Mouse (Mus musculus): ENCODE data around the gene Evl.

Gene Evl

DNA sequence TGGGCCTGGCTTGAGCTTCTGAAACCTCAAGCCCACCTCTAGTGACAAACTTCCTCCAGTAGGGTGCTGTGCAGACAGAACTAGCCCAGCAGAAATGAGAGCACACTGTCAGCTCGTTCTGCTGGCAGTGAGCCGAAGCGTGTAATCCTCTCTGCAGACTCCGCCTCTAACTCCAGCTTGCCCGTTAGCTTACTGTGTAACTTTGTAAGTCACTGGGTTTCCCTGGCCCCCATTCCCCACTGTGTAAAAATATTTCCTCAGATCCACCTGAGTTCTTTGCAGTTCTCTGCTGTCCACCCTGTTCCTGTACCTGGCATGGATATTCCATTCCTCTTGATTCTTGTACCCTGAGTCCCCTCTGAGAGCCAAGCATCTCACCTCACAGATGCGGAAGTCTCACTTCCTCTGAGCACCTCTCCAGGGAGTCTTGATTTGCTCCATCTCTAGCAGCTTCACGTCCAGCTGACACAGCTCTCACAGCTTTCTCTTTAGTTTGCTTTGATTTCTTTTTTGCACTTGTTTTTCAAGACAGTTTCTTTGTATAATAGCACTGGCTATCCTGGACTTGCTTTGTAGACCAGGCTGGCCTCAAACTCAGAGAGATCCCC, 96.6 kb downstream of the Evl start:
- no peak for DNase-seq (ENCODE audit: low read depth, low spot score)

DNA sequence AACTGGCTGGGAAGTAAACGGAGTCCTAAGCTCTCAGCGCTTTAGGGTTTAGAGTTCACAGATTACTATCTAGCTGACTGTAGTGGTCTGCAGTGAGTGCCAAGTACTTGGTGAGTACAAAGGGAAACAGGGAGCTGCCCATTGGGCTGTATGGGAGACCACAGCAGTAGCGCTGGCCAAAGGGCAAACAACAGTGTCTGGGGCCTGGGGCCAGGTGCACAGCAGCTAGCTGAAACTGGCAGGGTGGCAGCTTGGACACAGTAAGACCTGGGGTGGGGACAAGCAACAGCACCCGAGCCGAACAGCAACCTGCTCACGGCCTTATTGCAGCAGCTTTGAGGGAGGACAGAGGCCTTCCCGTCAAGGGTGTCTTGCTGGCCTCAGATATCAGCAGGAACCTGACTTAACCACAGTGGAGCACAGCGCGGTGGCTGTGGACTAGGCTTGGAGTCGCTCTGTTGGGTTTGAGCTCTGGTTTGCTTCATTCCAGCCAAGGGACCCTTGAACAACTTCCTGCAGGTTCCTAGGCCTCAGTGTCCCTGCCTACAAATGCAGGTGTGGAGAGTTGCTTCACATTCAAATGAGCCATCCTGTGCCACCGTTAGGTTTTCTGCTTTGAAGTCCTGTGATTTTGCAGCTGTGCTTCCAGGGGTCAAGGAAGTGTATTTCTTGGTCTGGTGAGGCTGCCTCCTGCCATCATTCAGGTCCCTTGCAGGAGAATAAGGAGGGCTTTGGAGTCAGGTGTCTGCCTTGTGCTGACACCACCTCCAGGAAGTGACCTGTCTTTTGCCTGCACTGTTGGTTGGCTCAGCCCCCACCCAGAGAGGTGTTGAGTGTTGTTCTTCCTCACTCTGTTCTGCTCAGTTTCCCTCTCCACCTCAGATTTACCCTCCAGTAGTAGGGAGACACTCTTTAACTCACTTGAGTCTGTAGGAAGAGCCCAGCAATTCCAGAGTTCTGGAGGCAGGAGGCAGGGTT, 99.1 kb downstream of the Evl start:
- DNase-seq (ENCODE audit: low read depth, low spot score): no peak

DNA sequence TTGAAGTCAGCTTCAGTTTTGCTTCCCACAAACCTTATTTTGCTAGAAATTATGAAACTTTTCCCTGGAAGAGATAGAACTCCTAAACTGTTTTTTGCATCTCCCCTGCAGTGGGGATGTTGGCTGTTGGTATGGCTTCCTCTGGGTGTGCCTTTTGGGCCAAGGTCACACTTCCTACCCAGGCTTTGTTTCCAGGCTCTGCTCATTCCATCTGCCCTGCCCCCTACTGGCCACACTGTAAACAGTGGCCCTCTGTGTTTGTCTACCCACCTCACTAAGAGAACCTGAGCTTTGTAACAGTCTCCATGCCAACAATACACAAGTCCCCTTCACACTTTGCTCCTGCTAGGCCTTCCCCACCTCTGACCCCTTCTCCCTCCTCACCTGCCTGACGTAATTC, 102.8 kb downstream of the Evl start:
- DNase-seq (ENCODE audit: low read depth, low spot score): no peak

DNA sequence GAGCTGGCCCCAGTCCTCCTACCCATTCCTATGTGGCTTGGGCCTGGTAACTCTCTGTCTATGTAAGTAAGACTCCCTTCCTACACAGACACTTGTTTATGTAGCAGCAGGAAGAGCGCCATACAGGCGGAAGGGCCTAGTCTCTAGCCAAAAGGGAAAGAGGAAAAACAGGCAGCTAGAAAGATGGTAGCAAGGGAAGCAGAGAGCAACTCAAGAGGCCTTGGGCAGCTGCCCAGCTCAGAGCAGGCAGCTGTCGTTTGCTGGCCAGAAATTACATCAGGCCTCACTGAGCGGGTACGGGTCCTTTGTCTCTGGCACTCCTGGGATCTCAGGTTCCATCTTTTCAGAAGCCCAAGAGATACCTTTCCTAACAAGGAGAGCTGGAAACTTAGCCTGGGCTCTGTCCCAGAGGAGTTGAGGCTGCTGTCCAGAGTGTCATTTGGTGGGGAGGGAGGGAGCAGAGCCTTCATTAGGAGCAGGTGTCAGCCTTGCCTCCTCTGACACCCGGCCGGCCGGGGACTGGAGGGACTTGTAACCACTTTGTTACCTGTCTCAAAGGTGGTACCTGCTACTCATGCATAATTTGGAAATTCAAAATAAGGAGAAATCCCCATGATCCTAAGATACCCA, 114.2 kb downstream of the Evl start:
- DNase-seq (ENCODE audit: low read depth, low spot score): peak; percentile 16

DNA sequence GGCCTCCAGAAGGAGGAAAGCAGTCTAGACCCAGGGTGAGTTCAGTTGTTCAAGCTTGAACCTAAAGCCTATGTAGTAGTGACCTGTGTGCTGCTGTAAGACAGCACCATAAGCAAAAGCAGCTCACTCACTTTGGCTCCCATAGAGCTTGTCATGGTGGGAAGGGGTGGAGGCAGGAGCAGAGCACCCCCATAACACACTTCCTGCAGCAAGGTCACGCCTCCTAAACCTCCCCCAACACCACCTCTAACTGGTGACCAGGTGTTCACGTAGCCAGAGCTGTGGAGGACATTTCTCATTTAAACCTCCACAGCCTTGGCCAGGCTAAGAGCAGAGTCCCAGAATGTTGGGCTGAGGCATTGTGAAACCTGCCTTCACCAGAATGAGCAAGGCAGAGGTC, 117.0 kb downstream of the Evl start:
- no peak for DNase-seq (ENCODE audit: low read depth, low spot score)

DNA sequence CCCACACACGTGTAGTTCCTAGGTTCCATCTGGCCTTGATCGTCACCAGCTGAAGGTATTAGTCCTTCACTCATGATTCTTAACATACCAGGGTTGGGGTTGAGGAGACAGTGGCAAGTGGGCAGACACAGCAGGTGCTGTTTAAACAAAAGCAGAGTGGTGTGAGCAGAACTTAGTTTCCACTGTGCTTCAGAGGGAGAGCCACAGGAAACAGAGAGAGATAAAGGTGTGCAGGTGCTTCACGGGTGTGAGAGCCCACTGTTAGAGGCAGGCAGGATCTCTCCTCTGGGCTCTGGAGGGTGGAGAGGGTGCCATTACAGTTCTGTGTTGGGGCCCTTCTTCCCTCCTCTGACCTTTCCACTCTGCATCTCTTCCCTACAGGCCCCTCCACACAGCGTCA, 118.4 kb downstream of the Evl start:
- no peak for DNase-seq (ENCODE audit: low read depth, low spot score)

DNA sequence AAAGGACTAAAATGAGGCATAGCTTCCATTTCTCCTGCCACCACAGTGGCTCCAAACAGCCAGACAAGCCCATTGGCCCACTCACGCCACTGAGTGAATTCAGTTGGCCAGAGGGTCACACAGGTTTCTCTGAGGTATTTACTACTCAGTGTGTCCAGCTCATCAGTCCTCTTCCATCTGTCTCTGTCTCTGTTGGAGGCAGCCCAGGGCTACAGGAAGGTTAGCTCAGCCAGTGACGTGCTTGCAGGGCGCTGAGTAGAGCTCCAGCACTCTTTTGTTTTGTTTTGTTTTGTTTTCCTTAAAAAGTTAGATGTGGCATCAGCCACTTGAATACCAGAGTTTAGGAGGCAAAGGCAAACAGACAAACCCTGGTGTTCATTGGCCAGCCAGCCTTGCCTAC, 119.0 kb downstream of the Evl start:
- no peak for DNase-seq (ENCODE audit: low read depth, low spot score)

DNA sequence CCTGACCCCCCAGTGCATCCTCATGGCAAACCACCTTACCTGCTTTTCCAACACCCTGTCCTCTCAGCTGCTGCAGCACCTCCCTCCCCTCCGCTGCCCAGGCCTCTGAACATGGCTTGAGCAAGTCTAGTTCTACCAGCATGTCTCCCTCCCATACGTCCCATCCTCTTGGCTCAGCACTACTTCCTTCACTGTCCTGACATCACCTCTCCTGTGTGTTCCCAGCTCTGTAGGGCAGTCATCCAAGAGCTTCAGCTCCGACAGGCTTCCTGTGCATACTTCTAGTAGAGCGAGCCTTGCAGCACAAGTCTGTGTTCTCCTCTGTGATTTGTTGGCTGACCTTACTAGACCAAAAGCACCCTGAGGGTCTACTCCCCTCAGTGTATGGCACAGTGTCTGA, 120.0 kb downstream of the Evl start:
- no peak for DNase-seq (ENCODE audit: low read depth, low spot score)

DNA sequence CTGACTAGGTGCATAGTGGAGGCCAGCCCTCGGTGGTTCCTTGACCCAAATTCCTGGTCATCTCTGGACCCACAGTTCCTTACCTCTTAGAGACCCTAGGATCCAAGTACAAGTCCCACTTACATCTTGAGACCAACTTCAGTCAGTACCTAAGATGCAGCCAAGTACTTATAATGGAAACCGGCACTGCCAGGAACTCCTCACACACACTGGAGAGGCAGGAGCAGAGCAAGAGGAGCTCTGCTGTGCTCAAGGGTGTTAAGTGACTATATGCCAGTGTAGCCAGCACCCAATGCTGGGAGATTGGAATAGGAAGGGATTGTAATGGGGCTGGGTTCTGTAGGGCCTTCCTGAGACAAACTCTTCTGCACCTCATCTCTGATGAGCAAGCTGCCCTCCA, 120.4 kb downstream of the Evl start:
- no peak for DNase-seq (ENCODE audit: low read depth, low spot score)

DNA sequence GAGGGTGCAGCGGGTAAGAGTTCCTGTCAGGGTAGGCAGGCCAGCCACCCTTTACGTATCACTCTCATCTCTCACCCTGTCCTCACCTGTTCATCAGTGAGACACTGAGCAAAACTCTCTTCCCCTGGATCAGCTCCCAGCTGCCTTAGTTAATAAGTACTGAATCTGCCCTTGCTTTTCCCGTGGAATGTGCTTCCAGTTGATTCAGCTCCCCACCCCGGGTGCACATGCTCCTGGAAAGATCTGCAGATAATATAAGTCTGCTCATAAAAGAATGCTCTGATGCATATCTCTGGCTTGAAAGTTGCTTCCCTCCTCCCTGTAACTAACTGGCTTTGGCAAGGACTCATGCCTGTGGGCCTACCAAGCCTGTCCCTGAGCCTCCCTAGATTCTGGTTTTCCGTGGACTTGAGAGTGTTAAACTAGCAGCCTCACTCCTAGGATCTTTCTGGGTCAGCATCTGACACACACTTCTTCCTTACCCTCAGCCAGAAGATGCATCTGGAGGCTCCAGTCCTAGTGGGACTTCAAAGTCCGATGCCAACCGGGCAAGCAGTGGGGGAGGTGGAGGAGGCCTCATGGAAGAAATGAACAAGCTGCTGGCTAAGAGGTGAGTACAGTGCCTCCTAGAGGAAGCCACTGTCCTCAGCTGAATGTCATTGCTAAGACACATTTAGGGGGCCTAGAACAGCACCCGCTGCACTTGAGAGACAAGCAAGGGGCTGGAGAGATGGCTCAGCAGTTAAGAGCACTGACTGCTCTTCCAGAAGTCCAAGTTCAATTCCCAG, 121.3 kb downstream of the Evl start:
- DNase-seq (ENCODE audit: low read depth, low spot score): no peak

DNA sequence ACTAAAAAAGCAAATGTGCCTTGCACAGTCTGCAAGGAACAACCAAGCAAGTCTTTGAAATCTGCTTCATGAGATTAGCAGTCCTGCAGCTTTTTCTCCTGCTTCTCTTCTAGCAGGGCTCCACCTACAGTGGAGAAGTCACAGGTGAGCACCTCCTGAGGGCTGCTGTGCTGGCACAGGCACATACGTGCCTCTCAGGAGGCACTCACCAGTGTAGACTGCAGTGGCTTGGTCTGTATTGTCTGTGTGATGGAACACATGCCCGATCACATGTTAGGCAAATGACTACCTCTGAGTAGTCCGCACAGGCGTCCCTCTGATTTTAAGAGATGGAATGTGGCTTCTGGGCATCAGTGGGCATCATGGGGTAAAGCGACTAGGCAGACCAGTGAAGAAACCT, 122.6 kb downstream of the Evl start:
- DNase-seq (ENCODE audit: low read depth, low spot score): no peak

DNA sequence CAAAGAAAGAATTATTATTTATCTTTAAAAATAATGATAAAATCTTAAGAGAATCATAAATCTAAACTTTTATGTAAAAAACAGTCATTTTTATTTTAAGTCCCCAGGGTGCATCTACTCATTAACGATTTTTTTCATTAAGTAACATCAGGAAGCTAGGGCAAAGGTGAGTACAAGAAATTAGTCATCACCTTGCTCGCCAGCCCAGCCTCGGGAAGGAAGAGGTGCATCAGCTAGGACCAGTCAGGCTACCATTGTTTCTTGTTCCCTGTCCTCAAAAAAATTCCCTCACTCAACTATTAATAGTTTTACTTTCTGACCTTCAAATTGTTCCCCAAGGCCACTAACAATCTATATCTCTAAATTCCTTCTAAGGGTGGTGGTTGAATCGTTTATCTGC, 123.8 kb downstream of the Evl start:
- DNase-seq (ENCODE audit: low read depth, low spot score): no peak

DNA sequence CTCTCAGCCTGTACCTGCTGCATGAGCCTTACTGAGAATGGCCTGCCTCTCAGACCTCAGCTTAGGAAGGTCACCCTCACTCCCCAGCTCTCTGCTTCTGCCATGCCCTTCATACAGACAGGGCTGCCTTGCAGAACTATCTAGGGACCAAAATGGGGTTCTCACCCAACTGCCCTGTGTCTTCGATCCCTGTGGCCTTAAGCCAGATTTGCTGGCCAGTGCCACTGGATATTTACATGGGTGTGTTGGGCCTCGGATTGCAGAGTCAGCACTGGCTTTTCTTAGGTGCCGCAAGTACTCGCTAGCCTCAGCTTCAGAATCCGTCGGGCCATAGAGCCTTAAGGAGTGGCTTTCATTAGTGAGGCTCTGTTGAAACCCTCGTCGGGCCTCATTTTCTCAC, 126.3 kb downstream of the Evl start:
- no peak for DNase-seq (ENCODE audit: low read depth, low spot score)

DNA sequence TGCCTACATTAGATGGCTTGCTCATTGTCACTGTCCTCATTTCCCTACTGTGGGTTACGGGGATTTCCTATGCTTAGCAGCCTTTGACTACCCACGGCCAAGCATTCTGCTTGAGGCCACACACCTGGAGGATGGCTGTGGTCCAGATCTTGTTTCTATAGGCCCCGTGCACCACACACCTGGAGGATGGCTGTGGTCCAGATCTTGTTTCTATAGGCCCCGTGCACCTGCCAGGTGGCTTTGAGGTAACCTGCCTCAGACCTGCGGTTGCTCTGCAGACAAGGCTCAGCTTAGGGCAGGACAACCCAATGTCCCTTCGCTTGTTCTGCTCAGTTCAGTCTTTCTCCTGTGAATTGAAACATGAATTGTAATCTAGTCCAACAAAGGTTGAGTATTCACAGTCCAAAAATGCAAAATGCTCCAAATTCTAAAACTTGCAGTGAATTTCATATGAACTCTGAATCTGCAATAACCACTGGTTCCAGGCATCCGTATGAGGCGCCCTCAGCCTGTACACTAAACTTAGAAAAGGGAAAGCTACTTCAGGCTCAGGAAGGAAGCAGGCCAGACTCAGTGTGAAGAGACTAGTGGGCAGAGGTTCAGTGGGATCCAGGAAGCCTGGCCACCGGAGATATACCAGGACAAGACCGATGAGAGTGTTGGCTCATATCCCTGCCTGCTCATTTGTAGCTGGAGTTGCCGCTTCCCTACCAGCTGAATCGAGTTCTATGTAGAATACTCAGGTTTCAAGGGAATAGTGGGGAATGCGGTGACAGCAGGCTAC, 127.9 kb downstream of the Evl start:
- no peak for DNase-seq (ENCODE audit: low read depth, low spot score)

DNA sequence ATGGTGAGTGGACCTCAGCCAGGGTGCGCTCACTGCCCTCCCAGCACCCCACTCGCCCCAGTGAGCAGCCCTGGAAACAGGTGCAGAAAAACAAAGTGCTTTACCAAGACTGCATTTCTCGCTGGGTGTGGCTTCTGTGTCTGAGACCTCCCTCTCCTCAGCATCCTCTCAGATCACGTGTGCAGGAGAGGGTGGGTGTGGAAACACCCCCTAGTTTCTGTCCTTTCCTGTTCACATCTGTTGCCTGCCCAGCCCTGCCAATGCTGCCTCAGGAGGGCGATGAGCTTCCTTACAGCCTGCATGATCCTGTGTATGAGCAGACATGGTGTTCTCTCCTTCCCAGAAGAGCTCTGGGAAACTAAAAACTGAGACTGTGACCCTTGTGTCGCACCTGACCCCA, 131.9 kb downstream of the Evl start:
- DNase-seq (ENCODE audit: low read depth, low spot score): no peak

DNA sequence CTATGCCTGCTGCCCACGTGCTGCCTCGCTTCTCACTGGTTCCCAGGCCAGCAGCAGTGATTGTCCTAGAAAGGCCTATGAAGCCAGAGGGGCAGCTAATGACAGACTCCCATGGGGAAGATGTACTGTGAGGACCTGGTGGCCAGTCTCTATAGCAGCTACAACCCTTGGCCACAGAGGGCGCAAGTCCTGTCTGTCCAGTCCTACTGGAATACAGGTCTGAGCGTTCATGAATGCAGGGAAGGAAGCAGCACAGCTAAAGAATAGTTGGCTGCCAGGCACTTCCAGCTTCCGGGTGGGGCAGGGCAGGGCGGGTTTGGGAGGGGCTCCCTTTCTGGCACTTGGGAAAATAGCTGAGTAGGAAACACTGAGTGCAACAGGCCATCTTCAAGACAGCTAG, 132.4 kb downstream of the Evl start:
- DNase-seq (ENCODE audit: low read depth, low spot score): no peak

DNA sequence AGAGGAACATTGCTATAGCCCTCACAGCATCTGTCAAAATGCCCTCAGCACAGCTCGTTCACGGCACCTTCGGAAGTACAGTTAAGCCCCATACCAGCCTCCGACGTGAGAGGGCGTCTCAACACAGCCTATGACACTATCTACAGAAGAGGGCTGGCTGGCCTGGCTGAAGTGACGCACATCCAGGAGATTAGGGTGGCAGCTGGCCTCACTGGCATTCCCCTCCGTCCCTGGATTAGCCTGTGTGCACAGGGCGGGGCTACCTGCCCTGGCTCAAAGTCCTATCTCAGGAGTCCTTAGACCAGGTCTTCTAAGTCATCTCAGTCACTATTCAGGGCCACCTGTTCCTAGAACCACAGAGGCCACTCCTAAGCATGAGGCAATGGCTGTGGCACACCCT, 134.6 kb downstream of the Evl start:
- no peak for DNase-seq (ENCODE audit: low read depth, low spot score)

DNA sequence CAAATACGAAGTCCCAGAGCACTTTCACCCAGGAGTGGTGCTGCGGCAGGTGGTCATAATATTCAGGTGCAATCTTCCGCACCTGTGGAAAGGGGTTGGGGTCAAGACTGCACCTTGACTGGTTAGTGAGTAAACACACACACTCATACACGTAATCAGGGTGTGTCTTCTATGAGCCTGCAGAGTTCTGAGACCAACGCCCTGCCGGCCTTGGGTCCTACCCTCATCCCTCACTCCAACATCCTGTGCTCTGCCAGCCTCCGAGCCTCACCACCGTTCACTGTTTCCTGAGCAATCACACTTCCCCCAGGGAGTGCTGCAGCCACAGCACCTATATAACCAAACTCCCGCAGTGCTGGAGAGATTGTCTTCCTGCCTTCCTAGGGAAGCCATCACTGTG, 136.0 kb downstream of the Evl start:
- no peak for DNase-seq (ENCODE audit: low read depth, low spot score)

DNA sequence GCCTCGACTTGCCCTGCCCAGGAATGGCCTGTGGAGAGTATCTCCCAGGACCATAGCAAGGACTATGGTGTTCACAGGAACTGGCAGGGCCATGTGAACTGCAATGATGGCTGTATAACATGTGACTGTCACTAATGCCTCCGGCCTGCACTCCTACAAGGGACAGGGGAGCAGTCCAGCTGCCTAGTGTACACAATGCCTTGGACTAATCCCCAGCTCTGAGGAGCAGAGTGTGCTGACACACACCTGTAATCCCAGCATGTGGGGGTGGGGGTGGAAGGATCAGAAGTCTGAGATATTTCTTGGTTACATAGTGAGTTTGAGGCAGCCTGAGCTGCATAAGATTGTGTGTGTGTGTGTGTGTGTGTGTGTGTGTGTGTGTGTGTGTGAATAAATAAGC, 139.1 kb downstream of the Evl start:
- DNase-seq (ENCODE audit: low read depth, low spot score): no peak

DNA sequence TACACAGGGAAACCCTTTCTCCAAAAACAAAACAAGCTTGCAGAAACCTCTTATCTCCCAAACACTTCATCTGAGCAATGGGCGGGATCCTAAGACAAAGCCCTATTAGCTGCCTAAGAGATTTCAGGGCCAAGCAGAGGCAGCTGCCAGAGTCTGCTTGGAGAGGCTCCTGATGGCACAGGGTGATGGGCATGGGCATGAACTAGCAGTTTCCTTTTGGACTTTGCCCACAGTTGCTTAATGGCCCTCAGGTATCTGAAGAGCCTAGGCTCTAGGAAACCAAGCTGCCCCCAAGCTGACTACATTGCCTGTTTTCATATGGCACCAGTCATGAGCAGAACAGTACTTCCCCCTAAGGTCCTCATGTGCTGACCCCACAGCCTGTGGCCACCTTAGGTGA, 139.7 kb downstream of the Evl start:
- DNase-seq (ENCODE audit: low read depth, low spot score): no peak
